Mouse (Mus musculus): ENCODE results near the gene Atp2c1.

Gene Atp2c1

DNA sequence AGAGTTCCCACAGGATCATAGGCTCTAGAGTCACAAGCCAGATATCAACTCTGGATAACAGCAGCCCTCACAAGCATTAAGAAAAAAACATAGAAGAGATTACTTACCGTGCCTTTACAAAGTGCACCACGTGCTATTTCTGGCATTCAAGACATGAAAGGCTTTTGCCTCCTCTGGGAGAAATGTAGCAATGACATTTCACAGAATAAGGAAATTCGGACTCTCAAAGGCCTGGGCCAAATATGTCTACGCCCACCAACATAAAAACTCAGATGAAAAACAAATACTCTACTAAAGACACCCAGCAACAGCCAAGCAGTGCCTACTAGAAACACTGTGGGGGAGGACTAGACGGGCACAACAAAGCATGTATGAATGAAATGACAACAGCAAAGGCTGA, 38.8 kb downstream of the Atp2c1 start:
- DNase-seq (ENCODE audit: low spot score in 2 of 2), result no peak

DNA sequence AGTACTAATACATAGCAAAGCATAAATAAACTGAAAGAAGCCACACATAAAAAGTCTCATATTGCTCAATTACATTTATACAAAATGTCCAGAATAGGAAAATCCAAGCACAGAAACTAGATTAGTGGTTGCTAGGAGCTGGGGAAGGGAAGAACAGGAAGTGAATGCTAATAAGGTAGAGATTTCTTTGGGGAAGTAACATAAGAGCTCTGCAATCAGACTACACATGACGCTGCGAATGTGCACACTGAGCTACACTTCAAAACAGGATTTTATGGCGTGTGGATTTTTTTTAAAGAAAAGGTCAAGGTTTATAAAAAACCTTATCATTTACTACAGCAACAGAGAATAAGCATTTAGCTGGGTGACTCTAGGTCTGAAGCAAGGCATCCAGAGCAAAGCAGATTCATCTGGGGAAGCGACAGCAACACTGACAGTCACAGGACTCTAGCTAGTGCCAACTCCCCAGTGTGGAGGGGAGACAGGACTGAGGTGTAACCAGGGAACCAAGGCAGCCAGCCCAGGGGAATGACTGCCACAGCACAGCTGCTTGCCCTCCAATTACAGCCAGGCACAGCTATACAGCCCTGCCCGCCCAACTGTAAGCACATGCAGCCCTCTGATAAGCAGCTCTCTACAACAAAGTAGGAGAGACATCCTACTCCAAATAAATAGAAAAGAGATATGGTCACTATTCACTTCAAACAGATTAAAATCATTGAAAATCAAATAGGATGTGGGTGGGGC, 42.6 kb downstream of the Atp2c1 start:
- DNase-seq (ENCODE audit: low spot score in 2 of 2), result no peak

DNA sequence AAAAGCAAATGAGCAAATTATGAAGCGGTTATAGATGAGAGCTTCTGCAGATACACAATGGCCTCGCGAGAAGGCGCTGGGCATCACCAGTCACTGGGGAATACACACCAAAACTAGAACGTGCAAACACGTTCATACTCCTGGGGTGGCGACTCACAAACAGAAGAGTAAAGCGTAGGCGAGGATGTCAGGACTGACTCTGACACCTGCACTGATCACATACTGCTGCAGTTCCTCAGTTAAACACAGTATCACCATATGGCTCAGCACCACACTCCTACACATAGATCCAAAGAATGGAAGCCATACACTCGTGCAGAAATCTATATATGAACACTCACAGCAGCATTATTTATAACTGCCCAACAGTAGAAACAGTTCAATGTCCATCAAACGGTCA, 43.2 kb downstream of the Atp2c1 start:
- DNase-seq (ENCODE audit: low spot score in 2 of 2), result peak in 1 of 2 experiments; percentile 67

DNA sequence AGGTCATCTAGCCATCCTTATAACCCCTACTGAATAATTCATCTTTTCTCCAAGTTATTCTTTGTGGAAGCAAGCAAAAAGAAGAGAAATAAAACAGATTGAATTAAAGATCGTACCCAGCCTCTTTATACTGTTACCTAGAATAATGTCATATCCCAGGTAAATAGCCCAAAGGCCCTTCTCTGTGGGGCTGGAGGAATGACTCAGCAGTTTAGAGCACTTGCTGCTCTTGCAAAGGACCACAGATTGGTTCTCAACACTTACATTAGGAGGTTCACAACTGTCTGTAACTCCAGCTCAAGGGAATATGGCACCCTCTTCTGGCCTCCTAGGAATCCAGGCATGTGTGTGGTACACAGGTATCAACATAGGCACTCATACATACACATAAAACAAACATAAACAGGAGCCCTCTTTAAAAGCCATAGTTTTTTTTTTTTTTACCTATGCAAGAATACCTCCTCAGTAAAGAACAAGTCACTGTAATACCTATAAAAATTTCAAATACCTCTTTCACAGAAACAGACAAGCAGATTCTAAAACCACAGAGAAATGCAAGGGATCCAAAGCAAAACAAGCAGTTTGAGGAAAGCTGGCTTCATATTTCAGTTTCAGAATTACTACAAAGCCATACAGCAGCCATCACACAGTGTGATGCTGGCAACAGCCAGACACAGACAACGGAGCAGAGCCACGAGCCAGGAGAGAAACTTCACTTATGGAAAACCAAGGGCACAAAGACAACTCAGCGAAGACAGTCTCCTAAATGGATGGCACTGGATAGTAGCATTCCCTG, 44.2 kb downstream of the Atp2c1 start:
- no peak for DNase-seq (ENCODE audit: low spot score in 2 of 2)

DNA sequence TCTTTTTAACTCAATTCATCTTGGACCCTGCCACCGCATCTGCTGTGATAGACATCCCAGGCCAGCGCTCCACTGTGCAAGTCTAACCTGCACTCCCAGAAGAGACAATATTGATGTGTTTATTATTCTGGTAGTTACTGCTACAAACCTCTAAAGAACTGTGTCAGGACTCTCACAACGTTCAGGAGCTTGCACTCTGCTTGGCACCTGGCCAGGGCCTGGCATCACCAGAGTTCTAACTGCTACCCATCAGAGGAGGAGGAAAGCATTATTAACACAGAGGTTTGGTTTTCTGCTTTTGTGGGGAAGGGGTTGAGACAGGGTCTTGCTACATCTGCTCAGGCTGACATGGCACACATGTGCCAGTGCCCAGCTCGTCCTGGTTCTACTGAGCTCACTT, 45.0 kb downstream of the Atp2c1 start:
- peak in 1 of 2 experiments; percentile 49 for DNase-seq (ENCODE audit: low spot score in 2 of 2)

DNA sequence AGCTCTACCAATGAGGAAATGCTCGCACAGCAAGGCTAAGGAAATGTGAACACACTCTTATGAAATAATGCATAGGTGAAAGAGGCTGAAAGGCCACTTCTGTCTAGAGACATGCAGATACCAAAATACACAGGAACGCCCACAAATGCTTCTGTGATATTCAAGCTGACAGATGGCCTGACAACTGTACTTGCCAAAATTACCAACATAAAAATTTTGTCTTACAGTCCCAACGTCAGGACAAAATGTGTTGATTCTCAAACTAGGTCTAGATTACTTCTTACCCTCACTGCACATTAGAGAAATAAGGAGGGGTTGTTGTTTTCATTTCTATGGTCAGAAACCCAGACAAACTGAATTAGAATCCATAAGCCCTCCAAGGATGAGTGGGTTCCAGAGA, 51.0 kb downstream of the Atp2c1 start:
- peak in 1 of 2 experiments; percentile 70 for DNase-seq (ENCODE audit: low spot score in 2 of 2)

DNA sequence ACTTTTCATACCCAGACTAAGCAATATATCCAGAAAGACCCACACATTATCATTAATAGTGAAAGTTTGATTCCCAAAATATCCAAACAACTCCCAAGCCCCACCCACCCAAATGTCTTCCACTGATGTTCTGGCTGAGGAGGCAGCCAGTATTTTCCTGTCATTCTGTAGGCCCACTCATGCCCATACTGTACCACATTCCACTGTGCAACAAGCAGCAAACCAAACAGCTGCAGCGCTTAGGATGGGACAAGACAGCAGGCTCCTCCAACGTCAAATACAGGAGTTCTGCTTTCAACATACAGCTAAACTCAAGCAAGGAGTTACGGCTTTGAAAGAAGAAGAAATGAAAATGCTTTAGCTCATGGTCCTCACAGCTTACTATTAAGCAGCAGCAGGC, 52.2 kb downstream of the Atp2c1 start:
- no peak for DNase-seq (ENCODE audit: low spot score in 2 of 2)

DNA sequence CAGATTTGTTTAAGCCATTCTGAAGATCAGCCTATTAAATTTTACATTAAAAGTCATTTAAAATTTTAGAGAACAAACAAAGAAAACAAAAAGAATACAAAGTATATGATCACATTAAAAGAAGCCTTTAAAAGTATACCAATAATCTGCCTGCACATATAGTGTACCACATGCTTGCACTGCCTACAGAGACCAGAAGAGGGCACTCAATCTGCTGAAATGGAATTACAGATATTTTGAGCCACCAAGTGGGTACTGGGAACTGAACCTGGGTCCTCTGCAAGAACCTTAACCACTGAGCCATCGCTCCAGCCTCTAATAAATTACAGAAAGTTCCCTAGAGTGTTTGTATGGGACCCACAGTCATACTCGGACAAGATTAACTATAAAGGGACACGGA, 59.3 kb downstream of the Atp2c1 start:
- DNase-seq (ENCODE audit: low spot score in 2 of 2), result no peak

DNA sequence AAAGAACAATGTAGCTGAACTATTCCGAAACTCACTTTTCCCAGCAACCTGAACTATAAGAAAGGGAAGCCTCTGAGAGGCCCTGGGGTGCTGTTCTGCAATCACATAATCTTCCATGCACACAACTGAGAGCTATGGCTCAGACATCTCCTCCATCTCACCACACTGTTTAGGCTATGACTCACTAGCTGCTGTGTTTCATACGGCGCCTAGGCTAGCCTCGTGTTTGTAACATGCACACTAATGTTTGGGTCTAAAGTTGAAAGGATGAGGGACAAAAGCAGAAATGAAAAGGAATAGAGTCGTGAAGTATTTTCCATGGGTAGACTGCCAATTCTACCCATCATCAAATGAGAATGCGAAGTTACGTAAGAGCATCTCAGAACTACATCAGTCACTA, 65.6 kb downstream of the Atp2c1 start:
- no peak for DNase-seq (ENCODE audit: low spot score in 2 of 2)

DNA sequence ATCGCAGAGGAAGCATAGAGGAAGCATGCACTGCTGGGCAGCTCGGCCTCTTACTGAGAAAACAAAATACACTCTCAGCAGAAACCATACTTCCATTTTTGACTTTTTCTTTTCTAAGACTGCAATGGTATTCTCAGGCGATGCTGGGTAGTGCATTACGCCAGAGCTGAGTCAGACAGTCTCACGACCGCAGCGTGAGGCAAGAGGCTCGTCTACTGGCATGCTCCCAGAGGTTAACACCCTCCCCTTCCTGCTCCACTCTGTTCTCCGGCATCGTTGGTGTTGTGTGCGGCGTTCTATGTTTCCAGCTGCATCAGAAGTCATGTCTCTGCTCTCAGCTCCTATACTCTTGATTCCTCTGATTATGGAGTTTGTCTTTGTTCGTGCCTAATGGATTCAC, 68.1 kb downstream of the Atp2c1 start:
- DNase-seq (ENCODE audit: low spot score in 2 of 2), result no peak

DNA sequence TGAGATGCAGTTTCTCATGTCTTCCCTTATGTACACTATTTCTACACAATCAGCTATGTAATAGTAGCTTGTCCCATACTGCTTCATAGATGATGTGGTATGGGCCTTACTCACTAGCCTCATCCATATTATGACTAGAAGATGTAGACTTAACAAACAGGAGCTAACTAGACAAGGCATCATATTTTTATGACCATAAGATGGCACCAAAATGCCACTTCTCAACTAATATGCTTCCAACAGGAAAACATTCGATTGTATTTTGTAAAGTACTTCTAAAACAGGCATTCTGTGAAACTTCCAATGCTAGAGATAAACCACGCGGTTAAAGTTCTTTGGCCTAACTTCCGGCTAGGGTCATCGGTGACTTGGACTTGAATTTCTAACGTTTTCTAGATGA, 118.6 kb downstream of the Atp2c1 start:
- DNase-seq (ENCODE audit: low spot score in 2 of 2), result no peak

DNA sequence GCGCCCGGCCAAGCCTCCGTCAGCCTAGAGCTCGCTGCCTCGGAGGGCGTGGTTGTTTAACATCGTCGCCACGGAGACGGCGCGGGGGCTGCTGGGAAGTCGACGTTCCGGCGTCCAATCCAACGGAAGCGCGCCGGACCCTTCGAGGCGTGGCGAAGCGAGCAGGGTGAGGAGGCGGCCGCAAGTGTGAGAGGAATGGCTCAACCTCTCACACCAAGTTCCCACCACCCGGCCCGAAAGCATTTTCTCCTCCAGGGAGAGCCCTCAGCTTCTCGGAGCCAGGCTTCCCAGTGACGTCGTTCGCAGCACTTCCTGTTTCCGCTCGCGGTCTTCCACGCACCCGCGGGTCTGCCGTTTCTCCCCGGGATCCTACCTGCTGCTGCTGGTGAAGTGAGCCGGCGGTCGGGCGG, 131.9 kb downstream of the Atp2c1 start, which contains the start of the genes Aste1 and Nek11:
Aste1 (plus strand) TSS at position 175 of the 410 bp plus-strand sequence.
Nek11 (minus strand) TSS at position 307 of the 410 bp plus-strand sequence.
- peak; percentile 94 for DNase-seq (ENCODE audit: low spot score in 2 of 2)

DNA sequence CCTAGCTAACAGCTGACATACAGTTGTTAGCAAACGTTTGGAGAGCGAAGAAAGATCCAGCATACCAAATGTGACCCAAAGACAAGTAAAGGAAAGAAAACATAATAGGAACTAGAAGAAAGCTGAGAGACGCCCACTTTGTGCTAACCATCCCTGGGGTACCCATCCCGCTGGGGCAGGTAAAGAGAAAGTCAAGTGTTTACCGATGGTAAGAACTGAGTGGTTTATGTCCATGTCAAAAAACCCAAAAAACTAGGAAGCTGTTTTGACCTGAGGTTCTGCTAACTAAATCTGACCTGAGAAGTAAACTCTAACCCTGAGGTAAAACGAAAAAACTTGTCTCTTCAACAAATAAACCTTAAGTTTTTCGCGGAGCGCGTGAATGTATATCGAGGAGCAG, 132.4 kb downstream of the Atp2c1 start:
- no peak for DNase-seq (ENCODE audit: low spot score in 2 of 2)

DNA sequence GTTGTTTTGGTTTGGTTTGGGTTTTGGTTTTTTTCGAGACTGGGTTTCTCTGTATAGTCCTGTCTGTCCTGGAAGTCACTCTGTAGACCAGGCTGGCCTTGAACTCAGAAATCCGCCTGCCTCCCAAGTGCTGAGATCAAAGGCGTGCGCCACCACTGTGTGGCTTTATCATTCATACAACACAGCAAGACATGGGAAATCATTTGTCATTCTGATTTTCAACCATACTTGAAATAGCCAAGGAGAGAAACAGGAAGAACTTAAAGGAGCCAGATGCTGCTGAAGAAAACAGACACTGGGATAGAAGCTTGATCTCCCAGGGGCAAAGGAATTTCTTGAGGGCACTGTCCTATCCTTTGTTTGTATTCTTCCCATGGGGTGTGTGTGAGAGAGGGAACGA, 136.5 kb downstream of the Atp2c1 start:
- DNase-seq (ENCODE audit: low spot score in 2 of 2), result no peak

DNA sequence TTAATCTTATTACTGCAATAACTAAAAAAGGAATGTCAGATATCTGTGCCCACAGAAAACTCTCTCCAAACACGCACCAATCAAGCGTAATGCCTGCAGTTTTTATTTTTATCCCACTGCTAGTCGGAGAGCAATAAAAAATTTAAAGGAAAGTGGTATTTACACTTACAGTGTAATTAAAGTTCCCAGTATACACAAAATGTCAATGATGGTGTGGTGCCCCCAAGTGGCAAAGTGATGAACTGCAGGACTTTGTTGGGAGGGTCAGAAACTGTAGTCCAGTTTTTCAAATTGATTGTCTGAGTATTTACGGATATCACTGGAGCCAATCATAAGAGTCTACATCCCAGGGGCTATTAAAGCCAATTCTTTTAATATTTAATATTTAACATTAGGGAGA, 137.8 kb downstream of the Atp2c1 start:
- peak; percentile 86 to 89 for DNase-seq (ENCODE audit: low spot score in 2 of 2)

DNA sequence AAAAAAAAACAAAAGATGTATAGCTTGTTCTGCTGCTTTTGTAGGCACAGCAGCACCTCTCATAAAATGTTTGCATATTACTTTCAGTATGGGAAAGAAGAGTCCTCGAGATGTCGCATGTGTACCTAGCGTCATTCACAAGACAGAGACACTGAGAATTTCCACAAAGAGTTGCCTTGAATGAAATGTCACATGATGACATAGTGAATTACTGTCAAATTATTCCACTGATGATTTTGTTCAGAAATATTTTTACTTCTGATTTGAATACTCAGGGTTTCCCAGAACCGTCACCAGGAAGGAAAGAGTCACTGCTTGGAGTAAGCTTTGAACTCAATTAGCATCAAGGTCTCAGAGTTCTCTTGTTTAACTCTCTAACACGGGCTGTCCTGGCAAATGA, 139.7 kb downstream of the Atp2c1 start:
- no peak for DNase-seq (ENCODE audit: low spot score in 2 of 2)

DNA sequence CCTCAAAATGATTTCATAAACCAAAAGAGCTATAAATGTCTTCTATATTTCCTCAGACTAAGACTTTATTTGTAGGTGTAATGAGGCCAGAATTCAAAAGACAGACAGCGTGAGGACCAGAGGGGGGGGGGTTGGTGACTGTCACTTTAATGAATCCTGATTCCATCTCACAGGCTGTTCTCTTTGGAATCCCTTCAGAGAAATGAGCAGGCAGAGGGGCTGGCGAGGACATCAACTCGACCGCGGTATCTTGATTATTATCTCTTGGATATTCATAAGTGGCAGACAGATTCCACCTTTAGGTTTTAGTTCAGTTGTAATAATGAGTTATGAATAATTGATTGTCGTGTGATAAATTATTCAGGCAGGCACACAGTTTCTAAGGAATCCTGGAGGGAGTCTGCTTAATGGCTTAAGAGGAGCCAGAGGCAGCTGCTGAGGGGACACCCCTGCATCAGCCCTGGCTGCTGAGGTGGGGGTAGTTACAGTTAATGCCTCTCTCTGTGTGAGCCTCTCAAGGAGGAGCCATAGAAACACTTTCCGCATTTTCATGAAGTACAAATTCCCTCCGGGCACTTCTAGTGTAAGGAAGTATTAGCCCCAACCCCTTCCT, 147.5 kb downstream of the Atp2c1 start:
- no peak for DNase-seq (ENCODE audit: low spot score in 2 of 2)

DNA sequence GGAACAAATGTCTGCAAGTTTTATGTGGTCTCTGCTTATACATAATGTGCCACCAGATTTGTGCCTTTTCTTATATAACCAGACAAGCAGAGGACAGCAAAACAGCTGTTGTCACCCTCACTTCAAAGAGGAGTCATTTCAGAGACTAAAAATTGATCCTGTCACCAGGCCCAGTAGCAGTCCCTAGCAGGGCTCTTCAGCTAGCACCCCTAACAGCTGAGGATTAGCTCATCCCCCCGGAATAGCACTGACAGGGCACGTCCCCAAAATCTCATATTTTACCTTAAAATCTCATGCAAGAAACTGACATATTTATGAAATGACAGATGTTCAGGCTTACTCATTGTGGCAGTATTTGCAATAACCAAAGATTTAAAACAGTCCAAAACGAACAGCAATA, 149.5 kb downstream of the Atp2c1 start:
- DNase-seq (ENCODE audit: low spot score in 2 of 2), result no peak

DNA sequence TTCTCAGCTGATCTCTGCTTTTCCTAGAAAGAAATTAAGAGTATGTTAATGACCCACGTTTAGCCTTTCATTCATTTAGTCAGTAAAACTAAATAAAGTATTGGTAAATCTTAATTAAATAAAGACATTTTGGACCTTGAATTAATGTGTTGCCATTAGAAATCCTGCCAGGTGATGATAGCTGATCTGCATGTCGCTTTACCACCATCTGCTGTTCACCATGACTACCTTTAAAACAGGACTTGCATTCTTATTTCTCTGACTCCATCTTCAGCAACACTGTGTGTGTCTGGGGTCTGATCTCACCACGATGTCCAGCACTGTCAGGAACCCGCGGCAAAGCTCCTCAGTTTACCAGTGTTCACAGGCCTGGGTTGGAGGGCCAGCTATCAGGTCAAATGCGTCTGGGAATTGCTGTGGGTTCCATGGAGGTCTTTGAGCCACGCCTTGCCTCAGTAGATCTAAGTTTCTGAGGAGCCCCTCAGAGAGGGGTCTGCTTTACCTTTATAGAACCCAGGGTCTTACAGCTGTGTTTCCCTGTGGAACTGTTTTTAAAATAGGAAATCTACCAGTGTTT, 150.1 kb downstream of the Atp2c1 start:
- DNase-seq (ENCODE audit: low spot score in 2 of 2), result peak in 1 of 2 experiments; percentile 39

DNA sequence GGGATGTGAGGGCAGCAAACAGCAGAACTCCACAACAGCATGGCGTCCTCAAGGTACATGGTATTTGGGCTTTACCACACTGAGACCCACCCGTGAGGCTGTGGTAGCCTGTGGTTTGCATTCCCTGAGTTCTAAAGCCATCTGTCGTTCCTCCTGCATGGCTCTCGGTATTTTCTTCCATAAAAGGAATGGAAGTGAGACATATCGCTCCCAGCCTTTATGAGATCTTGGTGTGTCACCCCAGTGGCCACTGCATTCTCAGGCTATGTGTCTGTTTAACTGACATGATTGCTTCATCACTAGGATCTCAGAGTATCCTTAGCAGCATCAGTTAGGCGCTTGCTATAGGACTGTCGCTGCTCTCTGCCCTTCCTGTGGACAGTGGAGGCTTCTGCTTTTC, 150.7 kb downstream of the Atp2c1 start:
- no peak for DNase-seq (ENCODE audit: low spot score in 2 of 2)

DNA sequence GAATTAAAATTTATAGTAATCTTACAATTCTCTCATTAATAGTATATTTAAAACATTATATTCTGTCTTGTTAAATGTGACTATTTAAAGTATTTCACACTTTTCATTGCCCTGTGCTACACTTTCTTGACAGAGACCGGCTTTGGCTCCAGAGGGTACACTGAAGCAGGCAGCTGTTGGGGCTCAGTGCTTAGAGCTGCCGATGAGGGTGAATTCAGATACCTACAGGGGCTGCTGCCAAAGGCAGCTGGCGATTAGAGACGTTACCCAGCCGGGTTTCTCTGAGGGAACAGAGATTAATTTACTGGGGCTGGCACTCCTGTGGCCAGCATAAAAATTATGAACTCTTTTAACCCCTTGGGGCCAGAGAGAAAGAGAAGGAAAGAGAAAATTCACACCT, 152.8 kb downstream of the Atp2c1 start:
- no peak for DNase-seq (ENCODE audit: low spot score in 2 of 2)

DNA sequence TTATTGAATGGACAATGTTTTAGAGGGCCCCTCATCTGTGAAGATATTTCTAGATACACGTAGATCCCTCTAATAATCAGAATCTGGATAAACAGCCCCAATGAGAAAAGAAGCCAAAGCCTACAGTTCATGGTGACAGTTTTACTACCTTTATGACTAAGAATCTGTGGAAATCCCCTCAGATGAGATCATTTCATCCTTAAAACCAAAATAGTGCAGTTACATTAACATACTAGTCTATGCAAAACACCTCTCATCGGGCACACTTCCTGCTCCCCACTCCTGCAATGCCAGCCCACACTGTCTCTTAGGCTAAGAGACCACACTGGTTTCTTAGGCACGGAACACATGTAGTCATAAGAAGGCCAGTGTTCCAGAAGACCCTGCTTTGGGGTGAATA, 158.5 kb downstream of the Atp2c1 start:
- no peak for DNase-seq (ENCODE audit: low spot score in 2 of 2)
